Comparison of ENCODE assay signal across 9 mouse cellular contexts in genomic region chr5:127241136-127241924, GRCm38 (mm10). TPM values are rescaled to one million over a fixed set of nuclear protein-coding genes. Genes with fewer than 3 reads are reported as not detected.
DNase-seq lines count a peak whose midpoint lies in the region; ATAC-seq and TF ChIP-seq lines count a peak whose summit lies in the region.
"Had no signal": no experiment of that assay in that cellular context is flagged by ENCODE, and none has a peak within 500 bp of the region (broad histone marks: within the 10 kb centered on the region; RNA-seq: fewer than 3 reads in every experiment).

Gene Tmem132c, plus strand, starts transcription at chr5:127241808.

- no peak for TF ChIP-seq CTCF in E14TG2a.4 (conservative IDR thresholded peaks at IDR 0.05; ENCODE audit: low read length)
- TF ChIP-seq CTCF in liver, embryonic 14.5 days (IDR thresholded peaks at IDR 0.05; ENCODE audit: low read depth): no peak

- no peak for TF ChIP-seq EP300 in liver, embryonic 14.5 days (IDR thresholded peaks at IDR 0.05; ENCODE audit: low read depth)

- 1% methylated on average over 50 of the region's 58 CpGs for WGBS in forebrain, embryonic 12.5 days
- 1% methylated on average over 58 of the region's 58 CpGs for WGBS in heart, embryonic 13.5 days
- 3% methylated on average over 58 of the region's 58 CpGs for WGBS in liver, embryonic 14.5 days (ENCODE audit: insufficient replicate concordance)
- 0% methylated on average over 58 of the region's 58 CpGs for WGBS in neural tube, embryonic 14.5 days

- H3K27me3 ChIP-seq in E14TG2a.4 (ENCODE audit: insufficient read depth, low read length): peaks cover 95% of the 10 kb centered on the region
- H3K27me3 ChIP-seq in forebrain, embryonic 12.5 days: peaks cover 72% of the 10 kb centered on the region
- H3K27me3 ChIP-seq in heart, embryonic 13.5 days (replicated peaks): peaks cover 90% of the 10 kb centered on the region
- peaks cover 41% of the 10 kb centered on the region for H3K27me3 ChIP-seq in liver, embryonic 14.5 days (ENCODE audit: control insufficient read depth, insufficient read depth, low read length)
- no peaks in the 10 kb centered on the region; the same call in 1 of the 2 replicates for H3K27me3 ChIP-seq in neural tube, embryonic 14.5 days (ENCODE audit: control insufficient read depth, insufficient read depth, low read length)

- peak; percentile 75 for ATAC-seq in cerebellum, adult (ENCODE audit: insufficient number of reproducible peaks, low FRiP score, low TSS enrichment)
- peak; percentile 93 for ATAC-seq in forebrain, embryonic 12.5 days (ENCODE audit: low FRiP score)
- no peak; the same call in 1 of the 2 replicates for ATAC-seq in heart, embryonic 13.5 days (ENCODE audit: extremely low read depth, insufficient number of reproducible peaks, low FRiP score, low TSS enrichment)
- ATAC-seq in liver, embryonic 14.5 days (ENCODE audit: insufficient read depth): no peak
- peak; percentile 92 for ATAC-seq in neural tube, embryonic 14.5 days (ENCODE audit: low read depth)

- peak within 1 kb of the TSS; percentile 65 for H3K9ac ChIP-seq in forebrain, embryonic 12.5 days
- H3K9ac ChIP-seq in heart, embryonic 13.5 days: peak within 1 kb of the TSS; percentile 80
- H3K9ac ChIP-seq in liver, embryonic 14.5 days (replicated peaks): no peak within 1 kb of the TSS
- H3K9ac ChIP-seq in neural tube, embryonic 14.5 days (replicated peaks; ENCODE audit: low read depth, low read length): peak within 1 kb of the TSS; percentile 54

- 0 out of 2 replicates have a peak within 1 kb of the TSS, but pooled peaks have one; percentile 31 for H3K27ac ChIP-seq in forebrain, embryonic 12.5 days
- H3K27ac ChIP-seq in heart, embryonic 13.5 days (replicated peaks): no peak within 1 kb of the TSS
- H3K27ac ChIP-seq in liver, embryonic 14.5 days: no peak within 1 kb of the TSS
- no peak within 1 kb of the TSS for H3K27ac ChIP-seq in neural tube, embryonic 14.5 days (ENCODE audit: low read depth, low read length)
- H3K27ac ChIP-seq: macrophage had no signal

- DNase-seq in kidney, postnatal 10 days: peak; percentile 85
- no peak for DNase-seq in liver, embryonic 14.5 days (ENCODE audit: low read depth in 3 of 3, low spot score in 3 of 3)
- DNase-seq in urinary bladder, postnatal 36 days (ENCODE audit: low spot score in 2 of 2): peak; percentile 30 to 68

- H3K36me3 ChIP-seq in E14TG2a.4 (ENCODE audit: insufficient read depth, low read length): no peaks in the 10 kb centered on the region
- H3K36me3 ChIP-seq in forebrain, embryonic 12.5 days (replicated peaks): no peaks in the 10 kb centered on the region
- no peaks in the 10 kb centered on the region for H3K36me3 ChIP-seq in heart, embryonic 13.5 days
- no peaks in the 10 kb centered on the region for H3K36me3 ChIP-seq in liver, embryonic 14.5 days (replicated peaks; ENCODE audit: control insufficient read depth, insufficient read depth, low read depth)
- H3K36me3 ChIP-seq in neural tube, embryonic 14.5 days (ENCODE audit: control insufficient read depth, insufficient read depth, low read length): no peaks in the 10 kb centered on the region

- H3K4me3 ChIP-seq in E14TG2a.4 (replicated peaks; ENCODE audit: low read length): peak within 1 kb of the TSS; percentile 86
- peak within 1 kb of the TSS; percentile 68 for H3K4me3 ChIP-seq in forebrain, embryonic 12.5 days (replicated peaks)
- H3K4me3 ChIP-seq in heart, embryonic 13.5 days: peak within 1 kb of the TSS; percentile 72
- H3K4me3 ChIP-seq in liver, embryonic 14.5 days (ENCODE audit: insufficient read depth in 1 of 2, low read depth in 2 of 2, low read length in 2 of 2): peak within 1 kb of the TSS in 1 of 2 experiments; percentile 40; a peak in 2 of 4 replicates
- peak within 1 kb of the TSS; percentile 60 for H3K4me3 ChIP-seq in neural tube, embryonic 14.5 days (ENCODE audit: low read depth, low read length)

- peaks cover 28% of the 10 kb centered on the region for H3K4me1 ChIP-seq in E14TG2a.4 (replicated peaks; ENCODE audit: low read depth, low read length)
- H3K4me1 ChIP-seq in forebrain, embryonic 12.5 days: peaks cover 32% of the 10 kb centered on the region
- H3K4me1 ChIP-seq in heart, embryonic 13.5 days: peaks cover 26% of the 10 kb centered on the region
- H3K4me1 ChIP-seq in liver, embryonic 14.5 days (replicated peaks; ENCODE audit: control insufficient read depth in 2 of 2, insufficient read depth in 2 of 2, low read length in 1 of 2): no peaks in the 10 kb centered on the region
- H3K4me1 ChIP-seq in neural tube, embryonic 14.5 days (ENCODE audit: control insufficient read depth, insufficient read depth, low read length): peaks cover 7% of the 10 kb centered on the region; the same call in 1 of the 2 replicates

- H3K9me3 ChIP-seq in E14TG2a.4 (ENCODE audit: low read length): peaks cover 7% of the 10 kb centered on the region
- H3K9me3 ChIP-seq in forebrain, embryonic 12.5 days: peaks cover 5% of the 10 kb centered on the region; the same call in 1 of the 2 replicates
- 0 out of 2 replicates have a peak, but pooled peaks cover 5% of the 10 kb centered on the region for H3K9me3 ChIP-seq in heart, embryonic 13.5 days
- H3K9me3 ChIP-seq in liver, embryonic 14.5 days (ENCODE audit: control insufficient read depth, low read length): no peaks in the 10 kb centered on the region
- no peaks in the 10 kb centered on the region for H3K9me3 ChIP-seq in neural tube, embryonic 14.5 days (ENCODE audit: control insufficient read depth, low read length)

- peak within 1 kb of the TSS; percentile 86 for H3K4me2 ChIP-seq in forebrain, embryonic 12.5 days
- peak within 1 kb of the TSS; percentile 84 for H3K4me2 ChIP-seq in heart, embryonic 13.5 days
- peak within 1 kb of the TSS; percentile 26 for H3K4me2 ChIP-seq in liver, embryonic 14.5 days (ENCODE audit: low read depth)
- H3K4me2 ChIP-seq in neural tube, embryonic 14.5 days (ENCODE audit: low read depth, low read length): peak within 1 kb of the TSS; percentile 73

RNA-seq across cellular contexts. Expression of gene Tmem132c, which starts in this region (rescaled TPM):
- 15.5 and 20.9 TPM in 2 replicates for polyA plus RNA-seq in forebrain, embryonic 12.5 days (2016; fragmentation: Nextera tagmentation; extraction: Ambion mirVana)
- 2.5 and 2.9 TPM in 2 replicates for polyA plus RNA-seq in heart, embryonic 13.5 days (2015; fragmentation: Nextera tagmentation; extraction: Ambion mirVana)
- 0.05 and 0.08 TPM in 2 replicates for polyA plus RNA-seq in liver, embryonic 14.5 days (2012; rRNA removed)
- polyA plus RNA-seq in liver, embryonic 14.5 days (2014; fragmentation: Nextera tagmentation; extraction: Ambion mirVana): 0.03 TPM in 1 of 2 replicates, not detected in the other
- polyA plus RNA-seq in neural tube, embryonic 14.5 days (2014; fragmentation: Nextera tagmentation; extraction: Ambion mirVana): 9.4 and 16.0 TPM in 2 replicates
- polyA plus RNA-seq: macrophage had no signal

Comparison
In these comparisons a context has a peak if more than half of its experiments do, and no peak if none do; other contexts are left out.
1. ATAC-seq: peak in cerebellum, adult (single experiment), forebrain, embryonic 12.5 days (single experiment) and neural tube, embryonic 14.5 days (single experiment); none in heart, embryonic 13.5 days (single experiment) and liver, embryonic 14.5 days (single experiment).
2. H3K4me2 ChIP-seq: peak in every context shown above with its lines; median percentile 86 in forebrain, embryonic 12.5 days; 84 in heart, embryonic 13.5 days; 73 in neural tube, embryonic 14.5 days; 26 in liver, embryonic 14.5 days.
3. DNase-seq: peak in kidney, postnatal 10 days (single experiment) and urinary bladder, postnatal 36 days (2 of 2); none in liver, embryonic 14.5 days (0 of 3).